Mouse (Mus musculus) cerebellum, postnatal 10 days (tissue): Measurements from ENCODE around the gene Mok.

Experiments used
- DNase-seq, 2 experiments: peaks; one replicate each; pipeline ENCODE4 v3.0.0; 2021; ENCODE audit warnings: mixed read lengths in 2 of 2

The Mok gene

GRCm38 (mm10) chr12:110806301-110806970 lies 34.3 kb downstream of the Mok start:
- peak; percentile 69 for DNase-seq

GRCm38 (mm10) chr12:110804261-110804660 lies 36.5 kb downstream of the Mok start:
- peak; percentile 71 to 78 for DNase-seq

GRCm38 (mm10) chr12:110802674-110803297 lies 38.0 kb downstream of the Mok start:
- no peak for DNase-seq

- DNase-seq, result no peak
Measured at GRCm38 (mm10) chr12:110801876-110802464, 38.8 kb downstream of the Mok start.

GRCm38 (mm10) chr12:110799226-110799625 lies 41.5 kb downstream of the Mok start:
- DNase-seq, result no peak

GRCm38 (mm10) chr12:110797842-110798431 lies 42.8 kb downstream of the Mok start:
- no peak for DNase-seq

GRCm38 (mm10) chr12:110797202-110797601 lies 43.5 kb downstream of the Mok start:
- DNase-seq, result no peak

GRCm38 (mm10) chr12:110796748-110797147 lies 44.0 kb downstream of the Mok start:
- DNase-seq, result no peak

GRCm38 (mm10) chr12:110795035-110795434 lies 45.7 kb downstream of the Mok start:
- DNase-seq, result peak in 1 of 2 experiments; percentile 28

GRCm38 (mm10) chr12:110791026-110791425 lies 49.7 kb downstream of the Mok start:
- no peak for DNase-seq

GRCm38 (mm10) chr12:110790580-110790979 lies 50.2 kb downstream of the Mok start:
- DNase-seq, result no peak

- DNase-seq, result peak; percentile 86 to 89
Measured at GRCm38 (mm10) chr12:110786243-110786642, 54.5 kb downstream of the Mok start.

GRCm38 (mm10) chr12:110784211-110784610 lies 56.5 kb downstream of the Mok start:
- DNase-seq, result no peak

- DNase-seq, result peak in 1 of 2 experiments; percentile 36
Measured at GRCm38 (mm10) chr12:110782278-110782677, 58.5 kb downstream of the Mok start.

GRCm38 (mm10) chr12:110781181-110781580 lies 59.6 kb downstream of the Mok start:
- peak in 1 of 2 experiments; percentile 44 for DNase-seq

GRCm38 (mm10) chr12:110779296-110779695 lies 61.4 kb downstream of the Mok start:
- no peak for DNase-seq

- DNase-seq, result no peak
Measured at GRCm38 (mm10) chr12:110777853-110778252, 62.9 kb downstream of the Mok start.

- peak in 1 of 2 experiments; percentile 36 for DNase-seq
Measured at GRCm38 (mm10) chr12:110775628-110776426, 64.9 kb downstream of the Mok start.

- no peak for DNase-seq
Measured at GRCm38 (mm10) chr12:110771961-110772360, 68.8 kb downstream of the Mok start.

- DNase-seq, result no peak
Measured at GRCm38 (mm10) chr12:110770479-110771247, 70.1 kb downstream of the Mok start.

- no peak for DNase-seq
Measured at GRCm38 (mm10) chr12:110769660-110770297, 71.0 kb downstream of the Mok start.
